In genomic region chrX:157506400-157506799, GRCm38 (mm10) we compare ENCODE assay signal across 17 mouse cellular contexts. TPM values are rescaled to one million over a fixed set of nuclear protein-coding genes. Genes with fewer than 3 reads are reported as not detected.
A peak's percentile ranks its signal among the peaks of the same experiment; 100 is the strongest.
DNase-seq lines count a peak whose midpoint lies in the region; TF ChIP-seq lines count a peak whose summit lies in the region.
"Had no signal": no experiment of that assay in that cellular context is flagged by ENCODE, and none has a peak within 500 bp of the region (broad histone marks: within the 10 kb centered on the region; RNA-seq: fewer than 3 reads in every experiment).

No protein-coding gene starts in this region.

- intact Hi-C loops in heart, postnatal 14 days (cut with DNase I): no loop called here
- intact Hi-C loops in left cerebral cortex, adult 2 months (cut with DNase I): no loop called here

- no peak; the same call in none of the 2 replicates for TF ChIP-seq RAD21 in MEL (IDR thresholded peaks at IDR 0.05; ENCODE audit: low read depth, low read length)

- H3K4me3 ChIP-seq in MEL (ENCODE audit: control insufficient read depth in 1 of 2, insufficient read depth in 1 of 2, low read depth in 2 of 2, low read length in 2 of 2): peak overlapping the region; percentile 37 to 57; a peak in 3 of 4 replicates
- H3K4me3 ChIP-seq in left cerebral cortex, adult 2 months: no peak overlapping the region

- H3K9me3 ChIP-seq in MEL (replicated peaks; ENCODE audit: insufficient read depth, low read length): no peaks in the 10 kb centered on the region
- H3K9me3 ChIP-seq: G1E had no signal

- H3K27ac ChIP-seq in MEL (ENCODE audit: control insufficient read depth, low read depth, low read length): no peak overlapping the region
- no peak overlapping the region for H3K27ac ChIP-seq in left cerebral cortex, adult 2 months

- H3K9ac ChIP-seq in MEL (ENCODE audit: control insufficient read depth, low read depth, low read length, poor library complexity, severe bottlenecking): peak overlapping the region; percentile 54

- H3K4me1 ChIP-seq in MEL (ENCODE audit: control insufficient read depth in 1 of 2, insufficient read depth in 2 of 2, low read length in 2 of 2): peaks cover 0 to 3% of the 10 kb centered on the region in 2 experiments; a peak in 2 of 4 replicates

- no peak for TF ChIP-seq POLR2A in MEL (IDR thresholded peaks at IDR 0.05; ENCODE audit: control insufficient read depth in 1 of 2, insufficient read depth in 1 of 2, low read depth in 1 of 2, low read length in 2 of 2, poor library complexity in 1 of 2)

- no peaks in the 10 kb centered on the region for H3K27me3 ChIP-seq in MEL (ENCODE audit: control insufficient read depth in 1 of 2, insufficient read depth in 2 of 2, low read length in 2 of 2)
- H3K27me3 ChIP-seq: CH12.LX had no signal

- 0 out of 4 replicates have a peak, but pooled peaks of 1 of the 2 experiments have one; percentile 9 for TF ChIP-seq EP300 in MEL (IDR thresholded peaks at IDR 0.05; ENCODE audit: low read depth in 1 of 2, low read length in 2 of 2)

- TF ChIP-seq CTCF in MEL (IDR thresholded peaks at IDR 0.05 in 2 of 3, conservative IDR thresholded peaks at IDR 0.05 in 1 of 3; ENCODE audit: control insufficient read depth in 1 of 3, insufficient read depth in 1 of 3, low read depth in 2 of 3, low read length in 3 of 3, poor library complexity in 1 of 3, severe bottlenecking in 1 of 3): peak in 1 of 3 experiments; percentile 17; a peak in 1 of 6 replicates
- no peak for TF ChIP-seq CTCF in left cerebral cortex, adult 2 months (IDR thresholded peaks at IDR 0.05)

- peaks cover 0 to 7% of the 10 kb centered on the region in 2 experiments; a peak in 2 of 4 replicates for H3K36me3 ChIP-seq in MEL (ENCODE audit: control insufficient read depth in 1 of 2, insufficient read depth in 2 of 2, low read length in 2 of 2)
- H3K36me3 ChIP-seq: G1E had no signal

- DNase-seq in heart, adult 11 months: peak; percentile 16
- no peak for DNase-seq in heart, postnatal 14 days
- DNase-seq in MEL (ENCODE audit: low read depth, low spot score): peak; percentile 68
- DNase-seq in left cerebral cortex, adult 2 months (ENCODE audit: extremely low spot score in 1 of 2, low spot score in 2 of 2): no peak
- DNase-seq: adrenal gland, adult 2 months; adrenal gland, adult 8-10 months; adrenal gland, postnatal 10 days; adrenal gland, postnatal 14 days; adrenal gland, postnatal 25 days; adrenal gland, postnatal 36 days; B cell, adult 2 months; cerebellum, adult 11 months; cerebellum, adult 11-12 months; cerebellum, adult 18-20 months; cerebellum, adult 2 months had no signal

- no peaks in the 10 kb centered on the region for H3K79me2 ChIP-seq in MEL (ENCODE audit: control insufficient read depth, insufficient read depth, low read length, poor library complexity)

TF ChIP-seq in MEL, 35 proteins besides CTCF, POLR2A, EP300 and RAD21:
- TF ChIP-seq USF2 (IDR thresholded peaks at IDR 0.05; ENCODE audit: borderline replicate concordance in 1 of 2, insufficient read depth in 1 of 2, low read depth in 1 of 2, low read length in 2 of 2) (no peak), CHD2 (IDR thresholded peaks at IDR 0.05; ENCODE audit: low read length) (no peak), MAX (IDR thresholded peaks at IDR 0.05; ENCODE audit: low read length) (peak; percentile 76), POLR2AphosphoS5 (IDR thresholded peaks at IDR 0.05; ENCODE audit: borderline replicate concordance, low read depth, low read length) (no peak), TAL1 (IDR thresholded peaks at IDR 0.05; ENCODE audit: low read length) (no peak), MAFK (IDR thresholded peaks at IDR 0.05; ENCODE audit: borderline replicate concordance, low read depth, low read length) (no peak), USF1 (IDR thresholded peaks at IDR 0.05; ENCODE audit: low read depth, low read length) (peak; percentile 54), BHLHE40 (IDR thresholded peaks at IDR 0.05; ENCODE audit: borderline replicate concordance, low read depth, low read length) (peak; percentile 66; the same call in 1 of the 2 replicates), SIN3A (IDR thresholded peaks at IDR 0.05; ENCODE audit: low read length) (peak; percentile 57), MXI1 (IDR thresholded peaks at IDR 0.05; ENCODE audit: low read depth, low read length) (peak; percentile 79), ZC3H11A (IDR thresholded peaks at IDR 0.05; ENCODE audit: low read depth, low read length) (no peak), ZNF384 (IDR thresholded peaks at IDR 0.05; ENCODE audit: low read depth, low read length) (no peak), SMC3 (IDR thresholded peaks at IDR 0.05; ENCODE audit: low read depth, low read length) (peak; percentile 27), TCF12 (IDR thresholded peaks at IDR 0.05; ENCODE audit: low read depth, low read length) (0 out of 2 replicates have a peak, but pooled peaks have one; percentile 14), MYC (IDR thresholded peaks at IDR 0.05; ENCODE audit: low read depth, low read length) (peak; percentile 86; the same call in 1 of the 2 replicates), E2F4 (IDR thresholded peaks at IDR 0.05; ENCODE audit: borderline replicate concordance, low read depth, low read length) (no peak), ZKSCAN1 (IDR thresholded peaks at IDR 0.05; ENCODE audit: low read depth, low read length) (no peak)

RNA-seq across cellular contexts. Expression of gene Sms, which starts 14.3 kb away (rescaled TPM):
- 10 to 100 TPM; 26.0 to 28.9 TPM for total RNA-seq in heart, postnatal 14 days (2021)
- 102 and 137 TPM in 2 replicates for total RNA-seq in MEL (2012; rRNA removed)
- polyA plus RNA-seq in MEL (2012; ENCODE audit: insufficient read depth in 1 of 2, insufficient read length in 2 of 2, low read depth in 1 of 2, low replicate concordance in 2 of 2, missing spikeins in 1 of 2): 100 to 1,000 TPM; 144 to 681 TPM
- 10 to 100 TPM; 68.3 to 81.5 TPM for total RNA-seq in left cerebral cortex, adult 2 months (2021)

Comparison
In these comparisons a context has a peak if more than half of its experiments do, and no peak if none do; other contexts are left out.
1. DNase-seq: peak in heart, adult 11 months (single experiment) and MEL (single experiment); none in heart, postnatal 14 days (0 of 2) and left cerebral cortex, adult 2 months (0 of 2).